Mouse (Mus musculus) adipocyte (in vitro differentiated cells): ENCODE results near the gene Nkx1-1.

Experiments
- DNase-seq: peaks from one replicate; pipeline ENCODE4 v3.0.0-alpha.2; 2016; ENCODE audit warnings: low spot score

Nkx1-1 gene

DNA sequence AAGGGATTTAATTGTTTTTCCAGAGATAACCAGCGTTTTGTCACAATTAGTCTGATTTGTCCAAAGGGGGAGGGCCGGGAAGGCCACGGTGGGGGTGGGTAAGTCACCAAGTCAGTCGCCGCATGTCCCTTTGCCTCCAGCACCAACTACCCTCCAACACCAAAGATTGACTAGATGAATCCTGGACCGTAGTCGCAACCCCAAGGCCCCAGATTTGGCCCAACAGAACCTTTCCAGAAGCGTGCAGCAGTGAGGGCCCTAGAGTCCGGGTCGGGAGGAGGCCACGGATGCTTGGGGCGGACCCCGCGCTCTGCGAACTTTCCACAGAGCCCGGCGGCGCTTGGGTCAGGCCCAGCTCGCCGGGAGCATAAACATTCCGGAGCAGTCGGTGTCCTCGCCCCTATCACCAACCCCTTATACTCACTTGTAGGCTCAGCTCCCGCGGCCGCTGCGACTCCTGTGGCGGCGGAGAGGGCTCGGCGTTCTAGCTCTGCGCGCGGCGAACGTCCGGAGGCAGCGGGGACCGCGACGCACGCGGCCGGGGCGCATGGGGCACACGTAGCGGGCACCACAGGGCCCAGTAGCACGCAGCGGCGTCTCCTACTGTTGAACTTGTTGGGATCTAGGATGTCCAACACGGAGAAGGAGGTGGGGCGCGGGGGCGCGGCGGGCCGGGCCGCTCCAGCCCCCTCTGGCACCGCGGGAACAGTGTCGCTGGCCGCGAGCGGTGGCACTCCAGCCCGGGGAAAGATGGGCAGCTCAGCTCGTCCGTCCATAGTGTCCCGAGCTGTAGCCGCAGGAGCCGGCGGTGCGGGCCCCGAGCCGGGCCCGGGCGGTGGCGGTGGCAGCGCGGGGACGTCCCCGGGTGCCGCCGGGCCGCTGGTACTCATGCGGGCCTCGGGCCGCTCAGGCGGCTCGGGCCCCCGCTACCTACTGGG, at the start of gene Nkx1-1:
Nkx1-1 (minus strand) TSS at position 776 of the 938 bp plus-strand sequence.
- DNase-seq = no peak

DNA sequence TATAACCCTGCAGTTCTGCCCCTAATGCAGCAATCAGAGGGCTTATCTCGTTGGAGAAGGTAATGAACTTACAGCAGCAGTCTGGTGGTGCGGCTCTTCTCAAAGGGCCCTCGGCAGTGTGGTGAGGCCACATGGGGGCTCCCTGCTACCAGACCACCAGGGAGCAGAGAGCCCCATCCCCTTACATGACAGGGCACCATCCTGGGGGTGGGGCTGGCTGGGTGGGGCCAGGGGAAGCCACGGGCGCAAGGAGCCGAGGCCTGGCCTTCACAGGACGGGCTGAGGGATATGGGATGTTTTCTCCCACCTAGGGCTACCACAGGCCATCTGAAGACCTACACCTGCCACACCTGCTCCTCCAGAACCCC, 47.5 kb upstream of the Nkx1-1 start:
- DNase-seq = no peak

DNA sequence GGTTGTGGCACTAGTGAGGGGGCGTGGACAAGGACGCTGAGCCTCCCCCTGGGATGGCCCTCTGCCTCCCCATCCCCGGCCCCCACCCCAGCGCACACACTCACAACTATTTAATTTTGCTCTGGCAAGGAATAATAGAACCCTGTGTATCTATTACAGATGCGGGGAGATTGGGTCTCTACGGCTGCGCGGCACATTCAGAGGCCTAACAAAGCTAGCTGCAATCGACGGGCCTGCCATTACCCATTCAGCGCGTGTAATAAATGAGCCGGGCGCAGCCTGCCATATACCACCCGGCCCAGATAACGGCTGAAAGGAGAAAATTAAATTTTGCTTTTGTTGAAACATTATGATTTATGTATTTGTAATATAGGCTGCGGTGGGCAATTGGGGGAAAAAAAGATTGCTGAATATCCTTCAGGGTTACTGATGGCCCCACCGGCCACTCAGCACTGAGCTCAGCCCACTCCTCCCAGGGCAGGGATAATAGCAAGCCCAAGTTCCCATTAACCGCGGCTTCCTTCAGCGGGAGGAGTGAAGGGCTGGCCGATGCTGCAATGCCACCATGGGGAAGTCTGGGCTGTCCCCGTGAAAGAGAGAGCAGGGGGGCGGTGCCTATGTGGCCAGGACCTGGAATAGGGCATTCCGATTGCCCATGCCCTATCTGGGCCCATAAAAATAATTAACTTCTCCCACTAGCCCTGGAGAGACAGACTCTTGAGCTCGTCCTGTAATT, 47.0 kb upstream of the Nkx1-1 start:
- no peak for DNase-seq

DNA sequence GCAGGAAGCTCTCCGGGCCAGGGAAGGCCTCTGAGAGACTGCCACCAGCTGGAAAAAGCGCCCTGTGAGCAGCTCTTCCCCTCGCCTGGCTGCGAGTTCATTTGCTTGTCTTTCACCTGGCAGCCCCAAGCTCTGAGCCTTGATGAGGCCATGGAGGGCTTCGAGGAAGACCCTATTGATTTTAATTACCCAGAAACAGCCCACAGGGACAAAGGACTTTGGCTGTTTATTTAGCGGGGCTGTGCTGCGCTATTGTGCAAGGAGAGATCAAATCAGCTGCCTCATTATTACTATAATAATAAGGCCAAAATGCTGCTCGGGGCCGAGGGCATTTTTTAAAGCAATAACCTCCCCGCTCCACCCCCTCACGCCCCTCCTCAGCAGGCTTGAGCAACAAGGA, 31.7 kb upstream of the Nkx1-1 start:
- DNase-seq = no peak

DNA sequence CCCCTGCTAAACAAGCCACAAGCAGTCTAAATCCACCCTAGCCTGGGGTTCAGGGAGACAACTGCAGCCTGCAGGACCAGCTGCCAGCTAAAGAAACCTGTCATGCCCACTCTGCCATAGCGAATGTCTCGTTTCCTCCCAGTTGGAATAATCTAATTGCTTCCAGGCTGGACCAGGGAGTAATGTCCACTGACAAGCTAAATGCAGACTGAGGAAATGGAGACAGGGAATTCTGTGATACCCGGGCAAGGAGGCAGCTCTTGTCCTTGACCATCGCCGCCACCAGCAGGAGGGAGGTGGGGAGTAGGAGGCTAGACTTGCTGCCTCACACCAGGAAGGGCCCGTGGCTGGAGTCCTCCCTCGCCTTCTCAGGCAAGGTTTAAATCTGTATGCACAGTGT, 30.6 kb upstream of the Nkx1-1 start:
- no peak for DNase-seq

DNA sequence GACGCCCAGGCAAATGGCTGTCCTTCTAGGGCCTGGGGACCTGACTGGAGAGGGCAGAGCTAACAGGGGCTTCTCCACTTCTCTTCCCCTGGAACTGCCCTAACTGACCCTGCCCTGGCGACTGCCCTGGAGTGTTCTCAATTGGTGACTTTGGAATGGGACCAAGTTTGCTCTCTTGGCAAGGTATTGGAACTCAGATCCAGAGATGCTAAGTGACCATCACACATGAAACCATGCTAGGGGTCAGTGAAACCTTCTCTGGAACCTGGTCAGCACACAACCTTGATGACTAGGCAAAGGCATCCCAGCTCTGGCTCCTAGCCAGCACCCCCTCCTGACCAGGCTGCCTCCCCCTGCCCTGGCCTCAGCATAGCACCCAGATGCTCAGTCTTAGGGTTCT, 25.3 kb upstream of the Nkx1-1 start:
- DNase-seq = no peak

DNA sequence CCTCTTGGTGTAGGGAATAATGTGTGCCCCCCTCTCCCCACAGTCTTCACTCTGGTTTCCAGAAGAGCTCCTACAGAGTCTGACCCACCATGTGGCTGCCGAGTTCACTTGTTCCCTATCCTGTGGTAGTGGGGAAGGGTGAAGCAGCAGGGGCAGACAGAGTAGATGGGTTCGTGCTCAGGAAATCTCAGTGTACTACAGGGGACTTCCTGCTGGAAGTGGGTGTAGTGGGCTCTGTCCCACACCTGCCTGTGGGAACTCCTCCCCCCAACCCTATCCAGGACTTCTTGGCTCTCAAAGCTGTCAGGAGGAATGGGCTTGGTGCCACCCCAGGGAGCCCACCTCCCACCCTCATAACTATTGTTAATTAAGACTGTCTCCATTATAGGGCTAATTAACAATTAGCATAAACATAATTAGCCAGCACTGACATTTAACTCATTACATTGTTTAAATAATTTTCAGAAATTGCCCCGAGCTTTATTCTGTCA, 24.4 kb upstream of the Nkx1-1 start:
- DNase-seq = no peak

DNA sequence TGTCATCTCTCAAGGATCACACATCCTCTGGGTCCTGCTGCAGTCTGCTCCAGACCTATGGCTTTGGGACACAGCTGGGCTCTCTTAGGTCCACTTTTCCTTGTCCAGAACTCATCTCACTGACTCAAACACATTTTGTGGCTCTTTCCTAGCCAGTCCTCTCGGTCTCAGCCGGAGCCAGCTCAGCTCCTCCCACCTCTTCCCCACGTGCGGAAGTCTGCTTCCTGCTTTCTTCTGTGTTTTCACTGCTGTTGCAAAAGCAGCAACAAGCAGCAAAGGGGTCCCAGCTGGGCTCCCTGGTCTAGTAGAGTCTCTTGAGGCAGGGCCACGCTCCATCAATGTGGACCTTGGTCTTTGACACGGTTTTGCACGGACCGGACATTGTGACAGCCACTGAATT, 22.0 kb upstream of the Nkx1-1 start:
- DNase-seq = no peak

DNA sequence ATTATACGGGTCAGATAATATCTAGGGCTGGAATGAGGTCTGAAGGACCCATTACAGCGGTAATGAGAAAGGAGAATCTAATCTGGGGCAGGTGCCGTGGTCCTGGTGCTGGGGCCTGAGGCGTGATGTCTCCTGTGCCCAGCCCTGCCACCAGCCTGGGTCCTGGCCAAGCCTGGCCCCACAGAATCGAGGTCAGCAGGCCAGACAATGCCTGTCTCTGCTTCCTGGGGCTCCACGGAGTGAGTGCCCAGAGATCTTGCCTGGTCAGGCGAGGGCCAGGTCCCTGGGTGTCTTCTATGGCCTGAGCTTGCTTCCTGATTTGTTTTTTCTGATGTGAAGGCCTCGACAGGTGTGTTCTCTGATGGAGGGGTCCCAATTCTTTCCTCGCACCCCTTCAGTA, 10.0 kb upstream of the Nkx1-1 start:
- no peak for DNase-seq

DNA sequence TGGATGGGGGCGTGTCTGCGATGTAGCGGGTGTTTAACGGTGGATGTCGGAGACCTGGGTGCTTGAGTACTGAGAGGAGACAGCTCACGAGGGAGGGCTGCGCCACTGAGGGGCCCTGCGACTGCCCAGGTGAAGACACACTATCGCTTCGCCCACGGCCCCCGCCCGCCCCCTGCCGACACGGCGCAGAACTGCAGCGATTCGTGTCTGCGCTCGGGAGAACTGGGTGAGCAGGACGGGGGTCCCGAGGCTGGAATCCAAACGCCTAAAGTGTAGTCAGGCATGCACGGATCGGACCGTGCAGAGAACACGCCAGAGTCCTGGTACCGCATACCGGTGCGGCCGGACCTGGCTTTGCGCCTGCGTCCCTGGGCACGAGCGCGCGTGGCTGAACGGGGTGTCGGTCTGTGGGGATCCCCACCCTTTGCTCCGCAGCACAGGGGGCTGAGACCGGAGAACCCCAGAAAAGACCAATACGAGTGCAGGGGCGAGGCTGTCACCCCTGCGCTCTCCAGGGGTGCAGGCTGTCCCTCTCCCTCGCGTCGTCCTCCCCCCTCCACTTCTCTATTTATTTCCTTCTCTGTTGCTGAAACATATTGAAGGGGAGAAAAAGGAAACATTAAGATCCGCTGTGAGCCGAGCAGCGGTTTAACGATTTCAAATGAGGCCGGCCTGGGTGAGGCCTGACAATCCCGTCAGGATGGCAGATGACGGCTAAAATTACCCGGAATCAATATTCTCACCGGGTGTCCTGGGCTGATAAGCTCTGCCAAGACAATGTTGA, 9.3 kb upstream of the Nkx1-1 start:
- DNase-seq = no peak

DNA sequence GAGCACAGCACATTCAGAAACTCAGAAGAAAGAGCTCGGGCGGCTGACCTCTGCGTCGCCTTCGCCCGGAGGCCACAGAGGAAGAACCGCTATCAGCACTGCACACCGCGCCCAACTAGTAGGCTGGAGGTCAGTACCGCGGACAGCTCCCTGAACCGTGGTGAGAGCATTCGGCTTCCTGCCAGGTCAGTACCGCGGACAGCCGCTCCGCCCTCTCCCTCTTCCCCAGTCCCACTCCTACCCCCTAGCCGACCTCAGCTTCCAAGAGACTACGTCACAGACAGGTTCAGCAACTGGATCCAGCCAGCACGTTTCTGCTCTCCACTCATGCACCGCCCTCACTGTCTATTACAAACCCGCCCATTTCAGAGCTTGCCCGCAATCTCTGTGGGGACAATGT, 4.4 kb upstream of the Nkx1-1 start:
- DNase-seq = peak; percentile 85

DNA sequence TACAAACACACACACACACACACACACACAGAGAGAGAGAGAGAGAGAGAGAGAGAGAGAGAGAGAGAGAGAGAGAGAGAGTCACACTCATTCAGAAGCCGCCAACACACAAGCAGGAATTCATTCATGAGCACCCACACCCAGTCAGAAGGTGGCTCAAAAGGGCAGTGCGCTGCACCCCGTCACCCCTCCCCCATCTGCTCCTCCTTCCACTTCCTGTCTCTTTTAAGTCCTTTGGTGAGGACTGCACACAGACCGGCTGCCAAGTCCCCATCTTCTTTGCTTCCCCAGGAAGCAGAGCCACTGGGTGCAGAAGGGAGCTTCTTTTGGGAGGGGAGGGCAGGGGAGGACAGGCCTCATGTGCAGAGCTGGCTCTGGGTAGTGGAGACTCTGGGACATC, 2.2 kb upstream of the Nkx1-1 start:
- DNase-seq = no peak

DNA sequence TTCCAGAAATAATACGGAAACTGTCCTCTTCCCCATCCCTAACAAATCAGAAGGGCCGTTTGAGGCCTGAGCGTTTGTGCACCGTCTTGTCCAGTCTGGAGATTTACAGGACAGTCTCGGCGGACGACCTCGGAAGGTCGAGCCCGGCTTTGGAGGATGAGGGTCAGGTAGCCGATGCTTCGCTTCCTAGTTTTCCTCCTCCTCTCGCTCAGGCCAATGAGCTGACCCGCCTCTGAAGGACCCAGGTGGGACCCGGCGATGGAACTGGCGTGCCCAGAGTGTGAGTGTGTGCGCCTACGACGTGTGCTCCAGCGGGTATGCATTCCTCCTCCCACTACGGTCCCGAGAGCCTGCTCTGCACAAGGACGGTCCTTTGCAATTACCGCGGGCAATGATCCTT, 1.4 kb upstream of the Nkx1-1 start:
- DNase-seq = no peak

DNA sequence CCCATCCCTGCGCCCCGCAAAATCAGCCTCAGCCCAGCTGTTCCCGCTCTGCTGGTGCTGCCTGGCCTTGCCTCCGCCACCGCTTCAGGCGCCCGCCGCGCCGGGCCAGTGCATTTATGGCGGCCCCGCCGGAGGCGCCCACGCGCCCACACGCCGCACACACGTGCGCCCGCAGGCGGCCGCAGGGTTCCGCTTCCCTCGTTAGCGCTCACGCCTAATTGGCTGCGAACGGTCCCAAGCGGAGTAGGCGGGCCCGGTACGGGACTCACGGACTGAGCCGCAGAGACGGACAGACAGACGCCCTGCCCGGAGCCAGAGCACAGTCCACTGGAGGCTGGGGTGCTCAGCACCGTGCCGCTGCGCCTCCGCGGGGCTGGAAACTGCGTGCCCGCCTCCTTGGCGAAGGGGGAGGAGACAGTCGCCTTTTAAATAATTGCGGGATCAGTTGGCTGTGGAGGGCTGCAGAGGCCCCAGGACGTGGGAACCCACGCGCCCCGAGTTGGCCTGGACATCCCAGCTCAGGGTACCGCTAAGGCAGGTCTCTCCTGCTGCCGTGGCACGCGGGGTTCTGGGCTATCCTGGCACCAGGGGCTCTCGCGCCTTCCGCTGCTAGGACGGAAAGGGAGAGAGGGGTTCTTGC, 485 bp upstream of the Nkx1-1 start:
- DNase-seq = no peak

DNA sequence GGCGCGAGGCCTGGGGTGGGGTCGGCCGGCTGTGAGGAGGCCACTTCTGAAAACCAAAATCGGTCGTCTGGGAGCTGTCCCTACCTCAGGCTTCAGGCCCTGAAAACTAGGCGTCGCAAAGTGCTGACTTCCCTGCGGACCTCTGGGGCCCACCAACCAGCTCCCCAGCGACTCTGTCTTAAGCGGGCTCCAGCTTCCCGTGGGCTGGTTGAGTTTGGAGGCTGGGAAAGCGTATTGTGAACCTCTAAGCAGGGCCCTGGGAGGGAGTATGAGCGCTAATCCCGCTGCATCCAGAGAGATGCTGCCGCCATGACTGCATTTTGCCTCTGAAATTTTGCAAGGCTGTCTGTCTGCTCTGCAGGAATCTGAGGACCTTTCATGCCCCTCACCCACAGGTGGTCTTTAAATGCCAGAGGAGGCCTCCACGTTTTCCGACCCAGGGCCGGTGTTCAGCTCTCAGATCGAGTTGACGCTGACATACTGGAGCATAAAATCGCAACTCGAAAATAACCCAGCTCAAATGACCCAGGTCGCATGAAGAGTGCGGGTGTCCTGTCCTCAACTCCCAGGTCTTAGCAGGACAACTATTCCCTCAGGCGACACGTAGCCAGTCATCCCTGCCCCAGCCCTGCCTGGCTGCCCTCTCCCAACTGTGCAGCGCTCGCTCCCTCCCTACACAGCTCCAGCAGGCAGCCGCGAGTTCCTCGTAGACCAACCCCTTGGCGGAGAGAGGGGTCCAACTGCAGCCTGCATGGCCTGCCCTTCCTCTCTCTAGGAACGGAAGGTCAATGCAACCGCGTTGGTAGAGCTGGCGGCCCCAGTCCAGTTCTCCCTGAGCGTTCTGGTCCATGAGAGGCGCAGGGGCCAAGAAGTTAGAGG, 1.5 kb downstream of the Nkx1-1 start:
- DNase-seq = no peak

DNA sequence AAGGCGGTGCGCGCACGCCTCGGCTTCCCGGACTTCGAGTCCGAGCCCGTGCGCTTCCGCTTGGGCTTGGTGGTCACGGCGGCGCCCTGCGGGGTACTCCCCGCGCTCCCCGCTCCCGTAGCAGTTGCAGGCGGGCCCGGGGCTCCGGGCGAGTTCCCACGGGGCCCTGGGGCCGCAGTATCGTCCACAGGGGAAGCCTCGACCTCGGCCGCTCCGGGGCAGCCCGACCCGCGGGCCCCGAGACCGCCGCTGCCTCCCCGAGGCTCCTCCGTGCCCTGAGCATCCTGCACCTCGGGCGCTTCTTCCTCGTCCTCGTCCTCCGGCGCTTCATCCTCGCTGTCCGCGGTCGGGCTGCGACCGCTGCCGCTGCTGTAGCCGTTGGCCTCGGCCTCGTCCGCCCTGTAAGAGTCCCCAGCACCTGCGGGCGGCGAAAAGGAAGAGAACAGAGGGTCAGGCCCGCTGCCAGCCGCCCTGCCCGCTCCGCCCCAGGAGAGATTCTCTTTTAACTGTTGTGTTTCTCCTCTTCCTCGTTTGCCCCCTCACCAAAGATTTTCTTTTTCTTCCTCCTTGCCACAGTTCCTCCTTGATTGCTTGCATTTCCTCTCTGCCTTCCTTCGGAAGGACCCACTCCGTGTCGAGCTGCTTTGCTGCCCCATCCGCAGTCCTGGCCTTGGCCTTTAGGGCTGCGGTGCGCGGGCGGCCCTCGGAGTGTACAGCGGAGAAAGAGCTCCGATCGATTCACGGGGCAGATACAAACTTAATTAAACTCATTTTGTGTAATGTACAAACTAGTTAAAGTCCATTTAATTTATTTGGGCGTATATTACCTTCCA, 2.4 kb downstream of the Nkx1-1 start:
- no peak for DNase-seq

DNA sequence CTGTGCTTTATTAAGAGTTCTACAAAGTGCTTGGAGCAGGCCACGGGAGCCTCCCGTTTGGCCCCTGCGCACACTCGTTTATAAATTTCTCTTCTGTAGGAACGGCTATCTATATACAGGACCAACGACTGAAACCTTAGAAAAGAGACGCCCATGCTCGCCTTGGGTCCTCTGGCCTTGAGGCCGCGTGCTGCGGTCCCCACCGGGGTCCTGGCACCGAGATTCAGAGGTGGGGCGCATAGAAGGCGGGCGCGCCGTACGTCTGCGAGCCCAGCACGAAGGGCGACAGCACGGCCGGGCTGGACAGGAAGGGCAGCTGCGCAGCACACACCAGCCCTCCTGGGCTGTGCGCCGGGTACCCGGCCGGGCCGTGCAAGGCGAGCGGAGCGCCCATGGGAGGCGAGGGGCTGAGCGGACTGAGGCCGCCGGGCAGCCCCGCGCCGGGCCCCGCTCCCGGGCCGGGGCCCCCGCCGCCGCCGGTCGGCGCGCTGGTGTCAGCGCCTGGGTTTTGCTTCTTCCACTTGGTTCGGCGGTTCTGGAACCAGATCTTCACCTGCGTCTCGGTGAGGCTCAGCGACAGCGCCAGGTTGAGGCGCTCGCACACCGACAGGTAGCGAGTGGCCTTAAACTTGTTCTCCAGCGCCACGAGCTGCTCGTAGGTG, 3.1 kb downstream of the Nkx1-1 start:
- DNase-seq = no peak

DNA sequence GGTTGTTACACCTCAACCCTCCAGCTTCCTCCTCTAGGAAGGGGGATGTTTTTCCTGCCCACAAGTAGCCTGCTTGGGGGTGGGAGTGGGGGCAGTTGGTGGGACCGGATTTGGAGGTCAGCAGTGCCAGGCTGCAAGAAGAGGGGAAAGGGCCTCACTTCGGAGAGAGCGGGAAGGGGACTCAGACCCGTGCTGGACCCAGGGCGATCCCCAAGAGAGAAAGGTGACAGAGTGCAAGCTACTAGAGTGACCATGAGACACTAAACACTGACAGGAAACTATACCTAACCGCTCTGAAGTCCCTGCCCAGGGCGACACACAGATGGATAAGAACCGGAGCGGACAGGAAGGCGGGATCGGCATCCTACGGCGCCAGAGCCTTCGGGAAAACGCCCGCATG, 3.7 kb downstream of the Nkx1-1 start:
- DNase-seq = no peak

DNA sequence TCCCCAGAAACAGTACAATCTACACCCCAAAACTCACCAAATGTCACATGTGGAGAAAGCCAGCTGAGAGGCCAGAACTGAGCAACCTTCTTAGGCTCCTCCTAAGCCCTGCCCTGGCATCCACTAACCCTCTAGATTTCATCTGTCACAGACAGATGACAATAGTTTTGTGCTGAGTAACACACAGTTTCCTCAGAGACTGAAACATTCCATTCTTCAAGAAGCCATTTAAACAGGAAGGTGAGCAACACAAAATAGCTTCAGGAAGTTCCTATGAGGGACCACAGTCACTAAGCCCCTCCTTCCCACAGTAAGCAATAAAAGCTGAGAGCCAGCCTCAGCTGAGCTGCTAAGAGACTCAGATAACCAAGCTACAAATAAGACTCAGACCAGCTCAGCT, 6.3 kb downstream of the Nkx1-1 start:
- peak; percentile 10 for DNase-seq

DNA sequence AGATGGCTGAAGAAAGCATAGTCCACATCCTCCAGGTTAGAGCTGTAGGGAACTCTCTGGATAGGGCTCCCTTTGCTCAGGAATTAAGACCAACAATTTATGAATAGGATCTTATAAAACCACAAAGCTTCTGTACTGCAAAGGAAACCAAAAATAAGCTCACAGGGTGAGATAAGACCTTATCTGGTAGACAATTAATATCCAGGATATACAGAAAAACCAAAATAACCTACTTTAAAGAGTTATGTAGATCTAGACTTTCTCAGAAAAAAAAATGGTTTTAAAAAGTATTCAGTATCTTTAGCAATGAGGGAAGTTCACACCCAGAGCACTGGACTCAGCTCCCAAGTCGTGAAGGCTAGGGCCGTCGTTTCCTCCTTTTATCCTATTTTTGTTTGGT, 13.5 kb downstream of the Nkx1-1 start:
- no peak for DNase-seq
